Mouse (Mus musculus): ENCODE results near the gene Cuedc1.

DNA sequence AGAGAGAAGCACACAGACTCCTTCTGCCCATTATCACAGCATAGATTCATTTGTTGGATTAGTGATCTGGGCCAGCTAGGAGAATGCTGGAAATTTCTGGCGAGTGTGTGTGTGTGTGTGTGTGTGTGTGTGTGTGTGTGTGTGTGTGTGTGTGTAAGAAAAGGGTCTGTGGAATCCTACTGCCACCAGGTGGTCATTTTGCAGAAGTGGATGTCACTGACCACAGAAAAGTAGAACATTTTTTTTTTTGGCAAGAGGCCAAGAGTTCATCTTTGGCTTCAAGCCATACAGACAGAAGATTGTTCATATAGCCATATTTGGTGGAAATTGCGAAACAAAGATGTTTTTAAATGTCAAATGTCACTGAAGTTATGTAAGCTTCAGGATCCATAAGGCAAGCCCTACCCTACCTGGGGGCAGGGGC is 99.3 kb downstream of the Cuedc1 start:
- TF ChIP-seq POLR2A (IDR thresholded peaks at IDR 0.05; ENCODE audit: control insufficient read depth, extremely low read depth, insufficient read depth, low read length, poor library complexity) (no peak), CTCF (IDR thresholded peaks at IDR 0.05; ENCODE audit: borderline replicate concordance, control insufficient read depth, extremely low read depth, insufficient read depth, low read length, poor library complexity) (no peak)

Data from thymus, adult 2 months (tissue).